Mouse (Mus musculus) cortical plate, adult 2 months (tissue): ENCODE measurements around the gene Dhx30.
"Not testable (repeated sequence)": the region's sequence is repeated elsewhere in the genome, so short reads cannot be mapped to it uniquely, and the experiment has no call there.

Experiments used
- CTCF ChIP-seq: fragments of 200-500 bp; IDR thresholded peaks from 2 replicates; pipeline ENCODE4 v1.5.1; 2011; ENCODE audit warnings: mild to moderate bottlenecking, control low read depth, low read length; ENCODE audit not compliant: insufficient read depth; ENCODE audit errors: extremely low read depth
- POLR2A ChIP-seq: fragments of 200-500 bp; IDR thresholded peaks from 2 replicates; pipeline ENCODE4 v1.6.1; 2011; ENCODE audit warnings: mild to moderate bottlenecking, low read length, control low read depth; ENCODE audit not compliant: insufficient read depth; ENCODE audit errors: extremely low read depth

GRCm38 (mm10) chr9:110160486-110160885 is 42.9 kb upstream of the Dhx30 start:
- not testable (repeated sequence) for TF ChIP-seq POLR2A, CTCF
